Mouse (Mus musculus) 416B (cell line): ENCODE results near the gene AL607142.1.

Experiments used
- DNase-seq: peaks from one replicate; pipeline ENCODE4 v3.0.0; 2011; ENCODE audit warnings: low read depth

AL607142.1 gene

GRCm38 (mm10) chr4:120064696-120065095 lies at the start of gene AL607142.1:
Gene AL607142.1, plus strand, starts transcription at chr4:120064996.
- no peak for DNase-seq

- DNase-seq: no peak
Measured at GRCm38 (mm10) chr4:120018426-120018825, 46.4 kb upstream of the AL607142.1 start.

- no peak for DNase-seq
Measured at GRCm38 (mm10) chr4:120022392-120022791, 42.4 kb upstream of the AL607142.1 start.

DNA sequence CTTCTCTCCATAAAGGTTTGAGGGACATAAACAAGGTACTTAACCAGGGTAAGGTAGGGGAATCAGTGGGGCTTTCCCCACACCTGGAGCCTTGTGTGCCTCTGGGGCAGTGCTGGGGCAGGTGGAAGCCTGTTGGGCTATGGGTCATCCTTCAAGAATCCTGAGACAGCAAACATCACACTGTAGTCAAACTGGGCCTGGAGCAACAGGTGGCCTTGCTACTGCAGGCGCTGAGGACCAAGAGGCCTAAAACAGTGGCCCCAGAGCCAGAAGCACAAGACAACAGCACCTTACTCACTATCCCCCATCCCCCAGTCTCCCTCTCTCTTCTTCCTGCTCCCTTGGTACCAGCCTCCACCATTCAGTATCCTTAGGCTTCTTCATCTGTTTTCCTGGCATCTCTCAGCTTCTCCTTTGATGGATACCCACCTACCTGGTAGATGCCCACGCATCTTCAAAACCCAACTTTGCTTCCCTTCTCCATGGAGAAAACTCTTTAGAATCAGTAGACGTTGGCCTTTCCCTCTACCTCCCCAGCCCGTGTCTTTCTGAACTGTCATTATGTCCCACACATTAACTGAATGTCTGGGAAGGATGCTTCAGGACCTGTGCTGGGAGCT lies 41.5 kb upstream of the AL607142.1 start:
- DNase-seq: no peak

DNA sequence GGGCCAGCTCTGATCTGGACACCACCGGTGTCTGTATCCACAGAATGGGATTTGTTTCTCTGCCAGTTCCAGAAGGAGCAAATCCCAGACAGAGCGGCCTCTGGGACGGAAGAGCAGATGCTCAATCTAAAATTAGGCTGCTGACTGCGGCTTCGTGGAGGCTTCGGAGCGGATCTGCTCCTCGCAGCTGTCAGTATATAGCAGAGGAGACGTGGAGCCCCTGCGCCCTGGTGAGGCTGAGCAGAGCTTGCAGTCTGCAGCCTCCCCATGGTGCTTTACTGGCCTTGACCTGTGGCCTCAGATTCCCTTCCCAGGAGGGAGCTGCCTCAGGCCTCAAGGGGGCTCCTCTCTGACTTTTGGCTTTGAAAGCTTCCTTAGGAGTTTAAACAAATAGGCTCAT lies 40.7 kb upstream of the AL607142.1 start:
- no peak for DNase-seq

DNA sequence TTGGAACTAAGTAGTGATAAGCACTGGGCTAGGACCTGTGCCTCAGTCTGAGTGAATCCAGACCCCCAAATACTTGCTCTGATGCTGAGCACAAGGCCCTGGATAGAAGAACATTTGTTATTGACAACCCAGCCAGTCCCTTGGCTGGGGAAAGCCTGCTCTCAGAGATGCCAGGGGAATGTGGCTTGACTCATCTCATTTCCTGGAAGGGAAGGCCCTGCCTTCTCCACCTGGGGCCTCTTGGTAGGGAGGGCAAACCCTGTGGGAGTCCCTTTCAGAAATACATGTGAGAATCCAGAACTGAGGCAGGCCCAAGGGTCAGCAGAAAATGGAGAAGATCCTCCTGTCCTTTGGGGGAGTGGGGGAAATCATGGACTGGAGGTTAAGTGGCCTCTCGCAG lies 37.1 kb upstream of the AL607142.1 start:
- DNase-seq: no peak

DNA sequence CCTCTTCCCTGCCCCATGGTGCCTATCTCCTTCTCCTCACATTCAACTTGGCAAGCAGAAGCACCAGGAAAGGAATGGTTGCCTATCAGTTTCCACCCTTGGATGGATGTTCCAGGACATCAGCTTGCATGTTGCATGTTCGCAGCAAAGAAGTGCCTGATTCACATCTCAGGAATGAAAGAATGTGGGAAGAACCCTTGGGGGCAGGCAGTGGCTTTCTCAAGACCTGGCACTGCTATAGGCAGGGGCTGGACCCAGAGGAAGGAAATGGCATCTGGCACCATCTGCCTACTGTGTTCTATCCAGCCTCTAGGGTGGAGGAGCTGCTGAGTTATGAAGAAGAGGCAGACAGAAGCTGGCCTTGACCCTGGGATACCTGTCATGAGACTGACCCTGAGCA lies 34.9 kb upstream of the AL607142.1 start:
- DNase-seq: no peak

DNA sequence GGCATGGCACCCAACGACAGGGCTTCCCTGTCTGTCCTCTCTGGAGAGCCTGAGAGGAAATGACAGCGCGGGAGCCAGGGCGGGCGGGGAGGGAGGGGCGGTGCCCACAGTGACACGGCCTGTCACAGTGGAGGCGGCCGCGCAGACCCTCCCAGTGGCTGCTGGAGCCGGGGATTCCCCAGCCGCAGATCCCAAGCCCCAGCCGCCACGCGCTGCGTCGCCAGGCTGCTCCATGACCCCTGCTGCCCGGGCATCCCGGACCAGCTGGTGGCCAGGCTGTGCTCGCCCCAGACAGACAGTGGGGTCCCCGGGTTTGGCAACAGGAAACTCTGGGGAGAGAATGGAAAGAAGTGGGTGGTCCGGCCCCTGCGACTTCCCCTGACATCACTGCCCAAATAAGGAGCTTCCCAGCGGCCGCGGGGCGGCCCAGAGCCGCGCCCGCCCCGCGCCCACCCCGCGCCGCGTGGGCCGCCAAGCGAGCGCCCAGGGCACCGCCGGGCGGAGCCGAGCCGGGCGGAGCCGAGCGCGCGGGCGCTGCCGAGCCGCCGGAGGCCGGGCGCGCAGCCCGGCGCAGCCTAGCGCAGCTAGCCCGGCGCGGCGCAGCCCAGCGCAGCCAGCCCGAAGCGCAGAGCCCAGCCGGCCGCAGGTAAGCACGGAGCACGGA lies 32.3 kb upstream of the AL607142.1 start:
- no peak for DNase-seq

DNA sequence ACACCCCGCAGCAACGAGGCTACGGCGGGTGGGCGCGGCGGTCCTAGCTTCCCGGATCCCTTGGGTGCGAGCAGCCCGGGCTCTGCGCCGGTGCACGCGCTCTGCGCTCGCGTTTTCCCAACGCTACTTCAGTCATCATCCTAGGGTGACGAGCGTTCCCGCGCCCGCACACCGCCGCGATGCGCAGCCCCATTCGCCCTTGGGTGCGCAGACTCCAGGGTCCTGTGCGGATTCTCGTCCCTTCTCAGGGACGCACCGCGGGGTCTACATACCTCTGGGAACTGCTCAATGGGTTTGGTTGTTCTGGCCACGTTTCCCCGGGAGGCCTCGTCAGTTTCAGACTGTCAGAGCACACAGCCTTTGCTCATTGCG lies 31.8 kb upstream of the AL607142.1 start:
- no peak for DNase-seq

DNA sequence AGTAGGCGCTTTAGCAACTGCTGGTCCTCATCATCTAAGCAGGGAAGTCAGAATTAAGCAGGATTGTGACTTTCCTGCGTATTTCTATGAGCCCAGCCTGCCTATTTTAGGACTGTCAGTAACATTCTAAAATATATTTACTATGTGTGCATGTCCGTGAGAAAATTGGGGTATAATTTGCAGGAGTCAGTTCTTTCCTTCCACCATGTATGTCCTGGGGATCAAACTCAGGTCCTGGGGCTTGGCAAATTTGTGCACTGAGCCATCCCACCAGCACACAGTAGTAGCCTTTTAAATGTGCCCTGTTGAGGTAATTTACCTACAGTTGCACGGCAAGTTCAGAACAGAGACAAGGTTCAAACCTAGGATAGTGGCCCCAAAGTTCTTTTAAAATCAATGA lies 28.5 kb upstream of the AL607142.1 start:
- no peak for DNase-seq

DNA sequence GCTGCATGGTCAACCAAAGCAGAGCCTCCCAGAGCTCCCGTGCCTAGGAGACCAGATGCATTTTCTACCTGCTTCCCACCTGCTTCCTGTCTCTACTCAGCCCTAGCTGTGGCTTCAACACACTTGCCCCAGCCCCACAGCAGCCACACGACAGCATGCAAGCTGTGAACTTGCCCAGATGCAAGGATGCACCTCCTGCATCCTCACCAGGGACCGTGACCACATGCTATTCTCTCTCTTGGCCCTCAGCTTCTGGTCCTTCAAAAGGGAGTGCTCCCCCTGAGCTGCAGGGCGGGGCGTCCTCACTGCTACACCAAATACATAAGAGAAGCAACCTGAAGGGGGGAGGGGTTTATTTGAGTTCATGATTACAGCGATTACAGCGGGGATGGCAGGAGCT lies 27.8 kb upstream of the AL607142.1 start:
- no peak for DNase-seq

DNA sequence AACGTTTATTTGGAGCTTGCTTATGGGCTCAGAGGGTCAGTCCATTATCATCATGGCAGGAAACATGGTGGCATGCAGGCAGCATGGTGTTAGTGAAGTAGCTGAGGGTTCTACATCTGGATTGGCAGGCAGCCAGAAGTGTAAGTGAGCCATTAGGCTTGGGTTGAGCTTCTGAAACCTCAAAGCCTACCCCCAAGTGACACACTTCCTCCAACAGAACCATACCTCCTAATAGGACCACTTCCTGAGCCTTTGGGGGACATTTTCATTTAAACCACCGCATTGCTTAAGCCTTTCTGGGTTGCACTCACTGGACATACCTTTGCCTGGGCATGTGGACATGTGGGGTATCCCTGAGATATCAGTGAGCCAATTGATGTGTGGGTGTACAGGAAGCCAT lies 23.3 kb upstream of the AL607142.1 start:
- peak; percentile 71 for DNase-seq

- no peak for DNase-seq
Measured at GRCm38 (mm10) chr4:120042480-120042879, 22.3 kb upstream of the AL607142.1 start.

DNA sequence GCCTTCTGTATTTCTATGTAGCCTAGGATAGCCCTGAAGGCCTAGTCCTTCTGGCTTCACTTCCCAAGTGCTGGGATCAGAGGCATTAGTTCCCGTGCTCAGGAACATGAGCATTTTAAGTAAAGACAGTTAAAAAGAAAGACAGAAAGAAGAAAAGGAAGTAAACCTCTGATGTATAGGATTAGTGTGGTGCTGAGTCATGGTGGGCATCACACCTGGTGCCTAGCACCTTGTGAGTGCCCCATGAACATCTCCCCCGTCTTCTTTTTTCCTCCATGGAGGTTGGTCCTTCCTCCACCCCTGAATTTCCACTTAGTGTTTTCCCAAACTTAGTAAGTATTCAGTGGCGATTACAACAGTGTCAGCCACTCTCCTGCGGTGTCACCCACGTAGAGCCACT lies 20.2 kb upstream of the AL607142.1 start:
- DNase-seq: no peak

GRCm38 (mm10) chr4:120045131-120045537 lies 19.7 kb upstream of the AL607142.1 start:
- DNase-seq: no peak

DNA sequence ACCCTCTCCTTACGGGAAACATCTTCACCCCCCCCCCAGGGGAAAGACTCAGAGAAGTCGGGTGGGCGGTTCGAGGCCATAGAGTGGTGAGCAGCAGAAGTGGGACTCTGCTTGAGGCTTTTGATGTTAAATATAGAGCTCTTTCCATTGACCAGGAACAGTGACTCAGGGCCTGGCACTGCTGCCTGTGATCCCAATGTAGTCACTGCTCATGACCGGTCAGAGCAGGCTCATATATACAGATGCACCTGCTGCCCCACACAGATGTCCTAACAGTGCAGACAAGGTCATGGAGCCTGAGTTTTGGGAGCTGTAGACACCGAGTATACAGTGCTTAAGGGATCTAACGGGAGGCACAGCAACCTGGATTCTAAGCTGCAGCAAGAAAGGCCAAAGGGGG lies 18.9 kb upstream of the AL607142.1 start:
- no peak for DNase-seq

DNA sequence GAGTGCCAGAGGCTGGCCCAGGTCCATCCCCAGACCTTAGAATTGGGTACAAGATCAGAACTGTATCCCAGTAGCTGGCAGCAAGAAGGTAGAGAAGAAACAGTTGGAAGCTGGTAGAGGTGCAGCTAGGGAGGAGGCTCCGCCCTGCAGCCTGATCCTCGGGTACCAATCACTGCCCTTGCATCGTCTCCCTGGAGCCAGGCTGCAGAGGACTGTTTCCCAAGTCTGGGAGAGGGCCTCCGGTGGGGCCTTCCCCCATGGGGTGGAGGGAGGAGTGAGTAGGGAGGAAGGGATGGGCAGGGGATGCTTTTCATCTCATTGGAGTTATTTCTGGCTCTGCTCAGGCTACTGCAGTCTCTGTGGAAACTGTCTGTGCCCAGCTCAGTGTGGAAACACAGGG lies 17.7 kb upstream of the AL607142.1 start:
- no peak for DNase-seq

DNA sequence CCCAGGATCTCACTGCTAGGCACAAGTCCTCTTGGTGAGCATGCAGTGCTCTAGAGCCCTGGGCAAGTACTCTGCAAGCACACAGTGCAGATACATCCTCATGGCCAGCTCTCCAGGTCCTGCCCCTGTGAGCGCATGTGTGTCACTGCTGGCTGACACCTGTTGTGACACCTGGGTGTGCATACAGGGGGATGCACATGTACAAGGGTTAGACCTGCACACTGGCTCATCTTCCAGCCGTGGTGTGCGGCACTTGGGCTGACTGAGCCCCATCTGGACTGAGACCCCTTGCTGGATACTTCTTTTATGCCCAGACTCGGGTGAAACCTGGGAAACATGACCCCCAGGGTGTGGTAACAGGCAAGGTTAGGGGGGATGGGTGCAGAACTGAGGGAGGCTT lies 16.5 kb upstream of the AL607142.1 start:
- no peak for DNase-seq

- no peak for DNase-seq
Measured at GRCm38 (mm10) chr4:120049857-120050256, 14.9 kb upstream of the AL607142.1 start.

DNA sequence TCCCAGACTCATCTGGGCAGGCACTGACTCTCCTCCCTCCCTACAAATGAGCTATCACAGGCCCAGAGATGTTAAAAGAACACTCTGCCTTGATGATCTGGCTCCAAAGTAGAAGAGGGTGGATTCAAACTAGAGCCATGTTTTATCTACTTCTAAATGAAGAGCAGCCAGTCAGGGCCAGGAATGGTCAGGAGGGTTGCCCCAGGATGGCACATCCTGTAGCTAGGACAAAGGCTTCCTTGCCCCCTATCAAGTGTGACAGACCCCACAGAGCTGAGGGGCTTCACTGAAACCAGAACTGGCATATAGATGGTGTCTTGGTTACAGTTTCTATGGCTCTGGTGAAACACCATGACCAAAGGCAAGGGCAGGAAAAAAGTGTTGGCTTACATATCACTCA lies 12.3 kb upstream of the AL607142.1 start:
- DNase-seq: no peak

DNA sequence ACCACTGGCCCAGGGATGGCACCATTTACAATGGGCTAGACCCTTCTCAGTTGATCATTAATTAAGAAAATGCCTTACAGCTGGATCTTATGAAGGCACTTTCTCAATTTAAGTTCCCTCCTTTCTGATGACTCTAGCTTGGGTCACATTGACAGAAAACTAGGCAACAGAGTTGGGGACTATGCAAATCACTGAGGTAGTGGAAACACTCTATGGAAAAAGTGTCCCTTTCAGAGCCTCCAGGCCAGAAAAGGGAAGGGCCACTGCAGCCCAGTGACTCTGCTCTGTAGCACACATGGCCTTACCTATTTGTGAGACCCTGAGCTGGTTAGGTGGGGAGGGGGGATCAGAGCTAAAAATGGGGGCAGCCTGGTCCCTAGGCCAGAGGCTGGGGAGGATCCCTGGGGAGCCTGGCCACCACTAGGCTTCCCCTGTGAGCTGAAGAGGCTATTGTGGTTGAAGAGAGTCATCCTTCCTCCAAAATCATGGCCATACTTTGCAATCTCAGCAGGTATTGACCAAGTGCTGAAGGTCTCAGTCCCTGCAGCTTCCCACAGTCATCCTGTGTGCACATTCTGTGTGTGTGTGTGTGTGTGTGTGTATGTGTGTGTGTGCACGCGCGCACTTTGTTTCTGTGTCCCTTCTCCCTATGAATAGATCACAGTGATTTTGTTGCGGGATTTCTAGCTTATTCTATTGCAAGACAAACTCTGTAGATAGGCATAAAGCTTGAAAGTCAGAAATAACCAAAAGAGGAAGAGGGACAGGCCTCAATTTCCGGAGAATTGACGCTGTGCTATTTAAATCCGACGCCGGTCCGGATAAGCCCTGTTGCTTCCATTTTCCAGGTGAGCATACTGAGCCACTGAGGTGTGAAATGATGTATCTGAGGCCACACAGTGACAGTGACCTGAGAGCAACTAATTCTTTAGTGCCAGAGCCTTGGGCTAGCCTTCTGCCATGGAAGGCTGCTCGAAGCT lies 11.5 kb upstream of the AL607142.1 start:
- DNase-seq: no peak

- no peak for DNase-seq
Measured at GRCm38 (mm10) chr4:120054145-120054544, 10.7 kb upstream of the AL607142.1 start.

GRCm38 (mm10) chr4:120056451-120056850 lies 8.3 kb upstream of the AL607142.1 start:
- no peak for DNase-seq
